Mouse (Mus musculus): Measurements from ENCODE around the gene 4921504E06Rik. TPM values are rescaled to one million over a fixed set of nuclear protein-coding genes. Genes with fewer than 3 reads are reported as not detected.

4921504E06Rik gene
- polyA plus RNA-seq, 1 experiment: not detected

- TF ChIP-seq MYOG (IDR thresholded peaks at IDR 0.05; ENCODE audit: control insufficient read depth in 1 of 3, insufficient read depth in 1 of 3, insufficient read length in 2 of 3, low read depth in 2 of 3) (no peak), USF1 (IDR thresholded peaks at IDR 0.05; ENCODE audit: low read depth) (no peak), POLR2A (IDR thresholded peaks at IDR 0.05; ENCODE audit: insufficient read length, low read depth) (no peak), MYOD1 (IDR thresholded peaks at IDR 0.05; ENCODE audit: control insufficient read depth in 1 of 3, insufficient read length in 2 of 3, low read depth in 2 of 3) (no peak), SRF (IDR thresholded peaks at IDR 0.05; ENCODE audit: control insufficient read depth, insufficient read length, low read depth) (no peak), POLR2AphosphoS2 (IDR thresholded peaks at IDR 0.05; ENCODE audit: insufficient read length, low read depth) (no peak), MAX (IDR thresholded peaks at IDR 0.05; ENCODE audit: low read depth) (no peak), REST (IDR thresholded peaks at IDR 0.05; ENCODE audit: insufficient read depth, insufficient read length) (no peak), TCF12 (IDR thresholded peaks at IDR 0.05; ENCODE audit: insufficient read depth, poor library complexity, severe bottlenecking) (no peak)
- no peak overlapping the region for H3ac ChIP-seq (ENCODE audit: control insufficient read depth, insufficient read length)
- H3K79me2 ChIP-seq (ENCODE audit: control insufficient read depth, insufficient read depth): no peaks in the 10 kb centered on the region
- H3K27me3 ChIP-seq (ENCODE audit: control insufficient read depth, insufficient read depth, insufficient read length): no peaks in the 10 kb centered on the region
- H3K4me2 ChIP-seq (ENCODE audit: low read depth): no peak overlapping the region
- H3K36me3 ChIP-seq (ENCODE audit: control insufficient read depth, insufficient read depth): no peaks in the 10 kb centered on the region
- no peak overlapping the region for H3K4me3 ChIP-seq
Observed at GRCm38 (mm10) chr2:19596426-19596825, 42.7 kb upstream of the 4921504E06Rik start.

- no peak overlapping the region for H3ac ChIP-seq (ENCODE audit: control insufficient read depth, insufficient read length)
- no peaks in the 10 kb centered on the region for H3K36me3 ChIP-seq (ENCODE audit: control insufficient read depth, insufficient read depth)
- H3K27me3 ChIP-seq (ENCODE audit: control insufficient read depth, insufficient read depth, insufficient read length): no peaks in the 10 kb centered on the region
- no peak overlapping the region for H3K4me2 ChIP-seq (ENCODE audit: low read depth)
- no peak overlapping the region for H3K4me3 ChIP-seq
- no peak for TF ChIP-seq E2F4 (IDR thresholded peaks at IDR 0.05; ENCODE audit: insufficient read depth)
- TF ChIP-seq MYOD1 (IDR thresholded peaks at IDR 0.05; ENCODE audit: control insufficient read depth in 1 of 3, insufficient read length in 2 of 3, low read depth in 2 of 3): no peak
- TF ChIP-seq TCF12 (IDR thresholded peaks at IDR 0.05; ENCODE audit: insufficient read depth, poor library complexity, severe bottlenecking): no peak
- TF ChIP-seq POLR2AphosphoS2 (IDR thresholded peaks at IDR 0.05; ENCODE audit: insufficient read length, low read depth): no peak
- TF ChIP-seq POLR2A (IDR thresholded peaks at IDR 0.05; ENCODE audit: insufficient read length, low read depth): no peak
- H3K79me2 ChIP-seq (ENCODE audit: control insufficient read depth, insufficient read depth): no peaks in the 10 kb centered on the region
Observed at GRCm38 (mm10) chr2:19594856-19595255, 41.1 kb upstream of the 4921504E06Rik start.

- Histone ChIP-seq H3K4me2 (ENCODE audit: low read depth) (peak overlapping the region; percentile 12), H3K4me3 (no peak overlapping the region), H3K36me3 (ENCODE audit: control insufficient read depth, insufficient read depth) (no peaks in the 10 kb centered on the region), H3K27me3 (ENCODE audit: control insufficient read depth, insufficient read depth, insufficient read length) (no peaks in the 10 kb centered on the region), H3K79me2 (ENCODE audit: control insufficient read depth, insufficient read depth) (no peaks in the 10 kb centered on the region), H3ac (ENCODE audit: control insufficient read depth, insufficient read length) (no peak overlapping the region)
- no peak for TF ChIP-seq TCF12 (IDR thresholded peaks at IDR 0.05; ENCODE audit: insufficient read depth, poor library complexity, severe bottlenecking)
- no peak for TF ChIP-seq E2F4 (IDR thresholded peaks at IDR 0.05; ENCODE audit: insufficient read depth)
- TF ChIP-seq MAX (IDR thresholded peaks at IDR 0.05; ENCODE audit: low read depth): no peak
- no peak for TF ChIP-seq USF1 (IDR thresholded peaks at IDR 0.05; ENCODE audit: low read depth)
- no peak for TF ChIP-seq CEBPB (IDR thresholded peaks at IDR 0.05; ENCODE audit: insufficient read depth, poor library complexity, severe bottlenecking)
- no peak for TF ChIP-seq REST (IDR thresholded peaks at IDR 0.05; ENCODE audit: insufficient read depth, insufficient read length)
Observed at GRCm38 (mm10) chr2:19579846-19580245, 26.1 kb upstream of the 4921504E06Rik start.

- Histone ChIP-seq H3K27me3 (ENCODE audit: control insufficient read depth, insufficient read depth, insufficient read length) (no peaks in the 10 kb centered on the region), H3K4me3 (no peak overlapping the region), H3K4me2 (ENCODE audit: low read depth) (peak overlapping the region; percentile 25), H3K79me2 (ENCODE audit: control insufficient read depth, insufficient read depth) (no peaks in the 10 kb centered on the region), H3K36me3 (ENCODE audit: control insufficient read depth, insufficient read depth) (no peaks in the 10 kb centered on the region), H3ac (ENCODE audit: control insufficient read depth, insufficient read length) (no peak overlapping the region)
- TF ChIP-seq POLR2A (IDR thresholded peaks at IDR 0.05; ENCODE audit: insufficient read length, low read depth) (no peak), POLR2AphosphoS2 (IDR thresholded peaks at IDR 0.05; ENCODE audit: insufficient read length, low read depth) (no peak), SRF (IDR thresholded peaks at IDR 0.05; ENCODE audit: control insufficient read depth, insufficient read length, low read depth) (no peak), USF1 (IDR thresholded peaks at IDR 0.05; ENCODE audit: low read depth) (no peak), MAX (IDR thresholded peaks at IDR 0.05; ENCODE audit: low read depth) (no peak)
Observed at GRCm38 (mm10) chr2:19579180-19579579, 25.5 kb upstream of the 4921504E06Rik start.

DNA sequence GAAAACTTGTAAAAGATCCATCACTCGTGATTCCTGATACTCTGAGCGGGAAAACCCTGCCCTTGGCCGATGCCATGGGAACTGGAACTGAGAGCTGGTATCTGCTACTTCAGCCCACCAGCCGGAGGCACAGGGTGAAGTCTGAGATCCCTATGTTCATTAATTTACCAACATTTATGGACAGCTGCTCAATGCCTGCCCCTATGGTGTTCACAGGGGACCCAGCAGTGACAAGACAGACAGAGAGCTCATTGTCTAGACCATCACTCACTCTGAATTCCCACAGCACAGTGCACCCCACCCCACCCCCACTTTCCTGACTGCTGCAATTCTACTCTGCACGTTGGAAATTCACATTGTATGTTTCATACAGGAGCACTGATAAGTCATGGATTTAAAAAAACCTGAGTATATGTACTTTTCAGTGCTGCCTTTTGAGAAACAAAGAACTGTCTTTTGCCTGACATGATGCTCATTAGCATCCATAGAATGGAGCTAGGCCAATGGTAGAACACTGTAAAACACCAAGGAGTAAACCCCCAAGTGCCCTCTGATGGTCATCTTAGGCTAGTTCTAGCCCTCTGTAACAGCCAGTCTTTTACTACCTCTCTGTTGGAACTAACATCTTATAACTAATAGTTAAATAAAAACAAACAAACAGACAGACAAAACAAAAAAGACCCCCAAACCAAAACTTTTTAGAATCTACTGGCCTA lies 8.6 kb upstream of the 4921504E06Rik start:
- no peak for TF ChIP-seq MYOD1 (IDR thresholded peaks at IDR 0.05; ENCODE audit: control insufficient read depth in 1 of 3, insufficient read length in 2 of 3, low read depth in 2 of 3)
- TF ChIP-seq POLR2AphosphoS2 (IDR thresholded peaks at IDR 0.05; ENCODE audit: insufficient read length, low read depth): no peak
- TF ChIP-seq POLR2A (IDR thresholded peaks at IDR 0.05; ENCODE audit: insufficient read length, low read depth): no peak
- no peak for TF ChIP-seq REST (IDR thresholded peaks at IDR 0.05; ENCODE audit: insufficient read depth, insufficient read length)
- TF ChIP-seq MAX (IDR thresholded peaks at IDR 0.05; ENCODE audit: low read depth): no peak
- no peak for TF ChIP-seq E2F4 (IDR thresholded peaks at IDR 0.05; ENCODE audit: insufficient read depth)
- TF ChIP-seq MYOG (IDR thresholded peaks at IDR 0.05; ENCODE audit: control insufficient read depth in 1 of 3, insufficient read depth in 1 of 3, insufficient read length in 2 of 3, low read depth in 2 of 3): no peak
- TF ChIP-seq CEBPB (IDR thresholded peaks at IDR 0.05; ENCODE audit: insufficient read depth, poor library complexity, severe bottlenecking): no peak
- TF ChIP-seq TCF12 (IDR thresholded peaks at IDR 0.05; ENCODE audit: insufficient read depth, poor library complexity, severe bottlenecking): no peak
- no peak for TF ChIP-seq TCF3 (IDR thresholded peaks at IDR 0.05; ENCODE audit: insufficient read length, low read depth)
- no peak for TF ChIP-seq USF1 (IDR thresholded peaks at IDR 0.05; ENCODE audit: low read depth)
- TF ChIP-seq SRF (IDR thresholded peaks at IDR 0.05; ENCODE audit: control insufficient read depth, insufficient read length, low read depth): no peak
- no peak overlapping the region for H3ac ChIP-seq (ENCODE audit: control insufficient read depth, insufficient read length)
- no peaks in the 10 kb centered on the region for H3K79me2 ChIP-seq (ENCODE audit: control insufficient read depth, insufficient read depth)
- H3K36me3 ChIP-seq (ENCODE audit: control insufficient read depth, insufficient read depth): no peaks in the 10 kb centered on the region
- no peak overlapping the region for H3K4me3 ChIP-seq
- H3K27me3 ChIP-seq (ENCODE audit: control insufficient read depth, insufficient read depth, insufficient read length): no peaks in the 10 kb centered on the region
- no peak overlapping the region for H3K4me2 ChIP-seq (ENCODE audit: low read depth)

All from myocyte (in vitro differentiated cells).